Mouse (Mus musculus) kidney, postnatal 0 days (tissue): Measurements from ENCODE around the gene Gm33543. TPM values are rescaled to one million over a fixed set of nuclear protein-coding genes. Genes with fewer than 3 reads are reported as not detected.
A peak's percentile ranks its signal among the peaks of the same experiment; 100 is the strongest.

ENCODE experiments used
- ATAC-seq: fragments of 200-750 bp; cut with Nextera tagmentation; replicated peaks from 2 replicates; pipeline ENCODE4 v1.8.0; 2017; ENCODE audit warnings: low read depth, moderate number of reproducible peaks, moderate TSS enrichment, moderate library complexity; ENCODE audit not compliant: low FRiP score
- DNase-seq: peaks from one replicate; pipeline ENCODE4 v3.0.0-alpha.2; 2016; ENCODE audit warnings: low spot score
- H3K27ac ChIP-seq: fragments of 300-500 bp; sonication (generic); 2 replicates; pipeline ENCODE4 v1.5.1; 2014; ENCODE audit warnings: mild to moderate bottlenecking
- H3K27me3 ChIP-seq: fragments of 300-500 bp; sonication (generic); 2 replicates; pipeline ENCODE4 v1.6.1; 2014; ENCODE audit warnings: low read length, mixed read lengths; ENCODE audit not compliant: insufficient read depth
- H3K36me3 ChIP-seq: fragments of 300-500 bp; sonication (generic); 2 replicates; pipeline ENCODE4 v1.6.1; 2014; ENCODE audit warnings: low read length, mixed read lengths; ENCODE audit not compliant: insufficient read depth
- H3K4me1 ChIP-seq: fragments of 300-500 bp; sonication (generic); replicated peaks from 2 replicates; pipeline ENCODE4 v1.6.1; 2014; ENCODE audit warnings: antibody characterized with exemption, low read length, mixed read lengths; ENCODE audit not compliant: insufficient read depth
- H3K4me2 ChIP-seq: fragments of 300-500 bp; sonication (generic); 2 replicates; pipeline ENCODE4 v1.6.1; 2014; ENCODE audit warnings: mild to moderate bottlenecking, low read length, moderate library complexity, mixed read lengths
- H3K4me3 ChIP-seq: fragments of 300-500 bp; sonication (generic); replicated peaks from 2 replicates; pipeline ENCODE4 v1.5.1; 2014; ENCODE audit warnings: low read depth, low read length
- H3K9ac ChIP-seq: fragments of 300-500 bp; sonication (generic); 2 replicates; pipeline ENCODE4 v1.6.1; 2014; ENCODE audit warnings: low read depth, low read length
- H3K9me3 ChIP-seq: fragments of 300-500 bp; sonication (generic); replicated peaks from 2 replicates; pipeline ENCODE4 v1.6.1; 2016; ENCODE audit warnings: low read length, inconsistent platforms, mixed read lengths
- CTCF ChIP-seq: IDR thresholded peaks from 2 replicates; pipeline ENCODE4 v1.5.1; 2016; ENCODE audit warnings: antibody characterized with exemption, low read depth, mild to moderate bottlenecking, moderate library complexity
- WGBS: fragments of 180-500 bp; shearing (Covaris S2); extraction: QIAGEN DNeasy Blood & Tissue Kit; methylation state at CpG from one replicate; pipeline ENCODE4 v1.1.7; 2014; 5-methylcytosine and 5-hydroxymethylcytosine counted together
- polyA plus RNA-seq: library from polyadenylated mRNA; unstranded; fragments of >200 nt; fragmentation: Nextera tagmentation; extraction: Ambion mirVana; gene quantifications from 2 replicates; pipeline ENCODE4 v1.2.1, GENCODE M21; 2015

Gene Gm33543
- polyA plus RNA-seq, 1 experiment from 2014 or later: 0.62 TPM

- H3K4me2 ChIP-seq: no peak overlapping the region
- no peaks in the 10 kb centered on the region for H3K36me3 ChIP-seq
- no peak for ATAC-seq
- H3K27ac ChIP-seq: no peak overlapping the region
- no peaks in the 10 kb centered on the region for H3K9me3 ChIP-seq
- DNase-seq: peak; percentile 80
- H3K9ac ChIP-seq: no peak overlapping the region
- H3K4me1 ChIP-seq: no peaks in the 10 kb centered on the region
- H3K4me3 ChIP-seq: no peak overlapping the region
- no peaks in the 10 kb centered on the region for H3K27me3 ChIP-seq
- TF ChIP-seq CTCF: peak; percentile 80
- 38% methylated on average over 2 of the region's 2 CpGs for WGBS
These were observed 15.4 kb upstream of the Gm33543 start for GRCm38 (mm10) chr10:95858164-95858563.

DNA sequence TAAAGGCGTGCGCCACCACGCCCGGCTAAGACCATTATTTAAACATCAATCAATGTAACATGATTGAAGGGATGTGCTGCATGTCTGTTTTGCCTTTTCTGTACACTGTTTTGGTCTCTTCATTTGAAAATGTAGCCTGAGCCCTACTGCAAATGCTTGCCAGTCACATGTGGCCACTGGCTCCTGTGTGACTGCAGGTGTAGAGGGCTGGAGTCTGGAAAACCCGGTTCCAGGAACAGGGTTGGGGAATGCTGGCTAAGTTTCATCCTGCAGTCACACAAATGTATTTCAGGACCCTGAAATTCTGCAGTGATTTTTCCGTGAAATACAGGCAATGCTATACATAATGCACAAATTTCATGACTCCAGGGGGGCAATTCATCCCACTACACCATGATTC lies 12.7 kb upstream of the Gm33543 start:
- no peak for TF ChIP-seq CTCF
- H3K36me3 ChIP-seq: no peaks in the 10 kb centered on the region
- H3K4me1 ChIP-seq: no peaks in the 10 kb centered on the region
- H3K4me2 ChIP-seq: no peak overlapping the region
- 96% methylated on average over 6 of the region's 6 CpGs for WGBS
- ATAC-seq: no peak
- H3K4me3 ChIP-seq: no peak overlapping the region
- H3K27me3 ChIP-seq: no peaks in the 10 kb centered on the region
- no peak overlapping the region for H3K27ac ChIP-seq
- DNase-seq: no peak
- no peaks in the 10 kb centered on the region for H3K9me3 ChIP-seq
- H3K9ac ChIP-seq: no peak overlapping the region

DNA sequence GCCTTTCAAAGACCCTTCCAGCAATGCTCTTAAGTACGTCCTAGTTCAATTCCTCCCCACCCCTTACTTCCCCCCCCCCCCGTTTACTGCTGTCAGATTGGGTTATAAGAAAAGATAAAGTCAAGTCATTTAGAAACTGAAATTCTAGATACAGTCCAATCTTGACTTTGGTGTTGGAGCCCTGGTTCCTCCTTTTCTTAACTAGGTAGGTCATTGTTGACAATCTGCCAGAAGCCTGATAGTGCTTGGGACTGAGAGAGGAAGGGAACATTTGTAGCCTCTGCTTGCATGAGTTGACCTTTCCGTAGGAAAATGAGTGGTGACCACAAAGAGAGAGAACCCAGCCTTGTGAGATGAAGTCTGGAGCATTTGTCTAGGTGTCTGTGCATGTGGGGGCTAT lies 7.8 kb upstream of the Gm33543 start:
- Histone ChIP-seq H3K27ac (no peak overlapping the region), H3K27me3 (no peaks in the 10 kb centered on the region), H3K4me3 (no peak overlapping the region), H3K36me3 (no peaks in the 10 kb centered on the region), H3K4me2 (no peak overlapping the region), H3K9ac (no peak overlapping the region), H3K4me1 (no peaks in the 10 kb centered on the region), H3K9me3 (no peaks in the 10 kb centered on the region)
- no peak for DNase-seq
- ATAC-seq: no peak
- no peak for TF ChIP-seq CTCF
- 73% methylated on average over 3 of the region's 3 CpGs for WGBS

DNA sequence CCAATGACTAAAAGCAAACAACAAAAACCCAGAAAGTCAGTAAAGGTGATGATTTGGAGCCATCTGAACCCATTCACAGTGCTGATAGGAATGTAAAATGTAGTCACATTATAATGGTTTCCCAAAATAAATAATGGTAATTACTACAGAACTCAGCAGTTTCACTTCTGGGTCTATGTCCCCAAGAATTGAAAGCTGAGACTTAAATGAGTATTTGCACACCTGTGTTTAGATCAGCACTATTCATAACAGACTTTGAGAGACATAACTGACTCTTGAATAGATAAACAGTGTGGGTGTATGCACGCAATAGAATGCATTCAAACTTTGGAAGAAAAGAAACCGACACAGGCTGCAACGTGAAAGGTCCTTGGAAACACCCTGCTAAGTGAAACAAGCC lies 4.0 kb upstream of the Gm33543 start:
- no peaks in the 10 kb centered on the region for H3K36me3 ChIP-seq
- H3K4me1 ChIP-seq: no peaks in the 10 kb centered on the region
- no peaks in the 10 kb centered on the region for H3K27me3 ChIP-seq
- no peak overlapping the region for H3K4me3 ChIP-seq
- H3K4me2 ChIP-seq: no peak overlapping the region
- no peak for TF ChIP-seq CTCF
- H3K9me3 ChIP-seq: no peaks in the 10 kb centered on the region
- no peak overlapping the region for H3K27ac ChIP-seq
- no peak overlapping the region for H3K9ac ChIP-seq
- no peak for ATAC-seq
- DNase-seq: no peak
- 83% methylated on average over 3 of the region's 3 CpGs for WGBS

DNA sequence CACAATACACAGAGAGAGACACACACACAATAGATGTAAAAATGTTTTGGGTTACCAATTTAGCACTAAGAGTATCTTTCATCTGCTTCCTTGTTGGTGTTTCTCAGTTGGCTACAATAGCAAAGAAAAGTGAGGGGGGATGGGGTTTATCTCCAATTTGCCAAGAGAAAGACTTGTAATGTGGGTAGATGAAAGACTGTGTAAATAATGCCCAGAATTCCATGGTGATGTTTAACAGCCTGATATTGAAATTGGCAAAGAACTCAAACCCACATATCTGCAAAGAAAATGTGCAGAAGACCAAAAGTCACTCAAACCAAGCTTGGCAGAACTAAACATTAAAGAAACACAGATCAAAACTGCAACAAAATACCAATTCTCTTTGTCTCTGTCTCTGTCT lies 3.6 kb upstream of the Gm33543 start:
- H3K9ac ChIP-seq: no peak overlapping the region
- no peak for DNase-seq
- no peak for ATAC-seq

DNA sequence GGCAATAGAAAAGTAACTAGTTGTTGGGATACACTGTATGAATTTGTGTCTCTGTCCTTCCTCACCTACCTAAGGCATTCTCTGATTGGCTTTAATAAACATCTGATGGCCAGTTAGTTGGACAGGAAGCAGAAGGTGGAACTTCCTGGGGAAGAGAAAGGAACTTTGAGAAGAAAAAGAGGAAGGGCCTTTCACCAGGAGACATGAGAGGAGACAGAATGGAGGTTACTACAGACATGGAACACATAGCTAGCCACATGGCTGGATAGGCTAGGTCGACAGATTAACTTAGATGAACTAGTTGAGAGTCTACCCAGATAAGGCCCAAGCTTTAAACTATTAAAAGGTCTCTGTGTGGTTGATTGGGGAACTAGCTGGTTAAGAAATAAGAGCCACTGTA lies 1.1 kb upstream of the Gm33543 start:
- Histone ChIP-seq H3K4me3 (no peak overlapping the region), H3K27me3 (no peaks in the 10 kb centered on the region), H3K36me3 (no peaks in the 10 kb centered on the region), H3K9ac (no peak overlapping the region), H3K9me3 (no peaks in the 10 kb centered on the region), H3K4me1 (no peaks in the 10 kb centered on the region), H3K4me2 (no peak overlapping the region), H3K27ac (no peak overlapping the region)
- 89% methylated on average over 1 of the region's 1 CpGs for WGBS
- ATAC-seq (no peak), DNase-seq (no peak)
- TF ChIP-seq CTCF: no peak

More for the DNA sequence above, 3.6 kb upstream of the Gm33543 start:
- H3K9me3 ChIP-seq: no peaks in the 10 kb centered on the region
- no peaks in the 10 kb centered on the region for H3K27me3 ChIP-seq
- no peak overlapping the region for H3K27ac ChIP-seq
- no peaks in the 10 kb centered on the region for H3K4me1 ChIP-seq
- H3K36me3 ChIP-seq: no peaks in the 10 kb centered on the region
- no peak for TF ChIP-seq CTCF
- no peak overlapping the region for H3K4me3 ChIP-seq
- no peak overlapping the region for H3K4me2 ChIP-seq

GRCm38 (mm10) chr10:95841241-95841640 lies 1.5 kb downstream of the Gm33543 start:
- DNase-seq (no peak), ATAC-seq (no peak)
- no peak for TF ChIP-seq CTCF
- no peak overlapping the region for H3K27ac ChIP-seq
- no peaks in the 10 kb centered on the region for H3K4me1 ChIP-seq
- 86% methylated on average over 3 of the region's 3 CpGs for WGBS
- H3K9ac ChIP-seq: no peak overlapping the region
- H3K27me3 ChIP-seq: no peaks in the 10 kb centered on the region
- H3K9me3 ChIP-seq: no peaks in the 10 kb centered on the region
- no peaks in the 10 kb centered on the region for H3K36me3 ChIP-seq
- H3K4me2 ChIP-seq: no peak overlapping the region
- H3K4me3 ChIP-seq: no peak overlapping the region
